ENCODE assay signal across 26 mouse cellular contexts in genomic region chr8:106375957-106376356, GRCm38 (mm10). TPM values are rescaled to one million over a fixed set of nuclear protein-coding genes. Genes with fewer than 3 reads are reported as not detected.
DNase-seq lines count a peak whose midpoint lies in the region; TF ChIP-seq lines count a peak whose summit lies in the region.
"Had no signal": no experiment of that assay in that cellular context is flagged by ENCODE, and none has a peak within 500 bp of the region (broad histone marks: within the 10 kb centered on the region; RNA-seq: fewer than 3 reads in every experiment).

No protein-coding gene starts in this region.

- TF ChIP-seq CTCF in heart, adult 2 months (IDR thresholded peaks at IDR 0.05) = no peak

- no peak for TF ChIP-seq EP300 in heart, adult 2 months (IDR thresholded peaks at IDR 0.05; ENCODE audit: insufficient read depth, low read depth, low read length)

- DNase-seq in adrenal gland, adult (ENCODE audit: inconsistent age in 2 of 2, low spot score in 1 of 2) = peak; percentile 16 to 51
- DNase-seq in adrenal gland, adult 8-10 months = no peak
- DNase-seq in gastrocnemius, adult 18-20 months (ENCODE audit: low spot score) = peak; percentile 39
- DNase-seq in gastrocnemius, postnatal 4 days (ENCODE audit: low spot score in 2 of 2) = no peak
- DNase-seq in heart, embryonic 10.5 days (ENCODE audit: low spot score) = no peak
- DNase-seq in heart, adult 2 months = no peak
- no peak for DNase-seq in right cerebral cortex, adult 2 months (ENCODE audit: low spot score in 2 of 2)
- no peak for DNase-seq in right cerebral cortex, postnatal 4 days
- DNase-seq: cerebellum, adult 11 months; cerebellum, adult 9-11 months; heart, postnatal 10 days; heart, postnatal 36 days; kidney, adult 11 months; kidney, adult 8-10 months had no signal

- no peaks in the 10 kb centered on the region for H3K36me3 ChIP-seq in heart, embryonic 10.5 days
- no peaks in the 10 kb centered on the region; the same call in 1 of the 2 replicates for H3K36me3 ChIP-seq in heart, adult 2 months (ENCODE audit: control insufficient read depth, insufficient read depth, low read length)
- H3K36me3 ChIP-seq: embryonic facial prominence, embryonic 12.5 days; embryonic facial prominence, embryonic 15.5 days; forebrain, embryonic 12.5 days; forebrain, embryonic 15.5 days; heart, embryonic 12.5 days; heart, embryonic 15.5 days; hindbrain, embryonic 10.5 days; hindbrain, embryonic 13.5 days; intestine, embryonic 15.5 days had no signal

- H3K4me1 ChIP-seq in heart, embryonic 10.5 days = peaks cover 28% of the 10 kb centered on the region
- peaks cover 10% of the 10 kb centered on the region for H3K4me1 ChIP-seq in heart, adult 2 months (ENCODE audit: control insufficient read depth, insufficient read depth, low read length)
- H3K4me1 ChIP-seq: embryonic facial prominence, embryonic 12.5 days; forebrain, embryonic 15.5 days had no signal

- no peak overlapping the region for H3K9ac ChIP-seq in heart, adult 2 months (ENCODE audit: low read depth, low read length)
- H3K9ac ChIP-seq: embryonic facial prominence, embryonic 12.5 days; embryonic facial prominence, embryonic 15.5 days; forebrain, embryonic 12.5 days; forebrain, embryonic 15.5 days; heart, embryonic 12.5 days; heart, embryonic 15.5 days; hindbrain, embryonic 13.5 days; intestine, embryonic 15.5 days had no signal

- H3K79me2 ChIP-seq in heart, adult 2 months (replicated peaks; ENCODE audit: control insufficient read depth, insufficient read depth, low read length) = no peaks in the 10 kb centered on the region

- intact Hi-C loops in heart, adult 2 months (cut with DNase I) = no loop called here

- H3K27ac ChIP-seq in heart, embryonic 10.5 days = 0 out of 2 replicates have a peak overlapping the region, but pooled peaks have one; percentile 36
- no peak overlapping the region for H3K27ac ChIP-seq in heart, adult 2 months
- H3K27ac ChIP-seq: embryonic facial prominence, embryonic 12.5 days; embryonic facial prominence, embryonic 15.5 days; forebrain, embryonic 12.5 days; forebrain, embryonic 15.5 days; heart, embryonic 15.5 days; hindbrain, embryonic 10.5 days; intestine, embryonic 15.5 days had no signal

- no peaks in the 10 kb centered on the region for H3K9me3 ChIP-seq in heart, embryonic 10.5 days
- H3K9me3 ChIP-seq: embryonic facial prominence, embryonic 12.5 days; embryonic facial prominence, embryonic 15.5 days; forebrain, embryonic 12.5 days; forebrain, embryonic 15.5 days; heart, embryonic 12.5 days; heart, embryonic 15.5 days; hindbrain, embryonic 10.5 days; hindbrain, embryonic 13.5 days; intestine, embryonic 15.5 days had no signal

- WGBS in heart, embryonic 10.5 days = 65% methylated on average over 7 of the region's 7 CpGs
- whole genome bisulfite sequencing in heart, adult 2 months = 70% methylated on average over 7 of the region's 7 CpGs

- no peaks in the 10 kb centered on the region for H3K27me3 ChIP-seq in heart, embryonic 10.5 days (ENCODE audit: insufficient read depth, poor library complexity, severe bottlenecking)
- no peaks in the 10 kb centered on the region for H3K27me3 ChIP-seq in heart, adult 2 months (ENCODE audit: control insufficient read depth, insufficient read depth, low read length)
- H3K27me3 ChIP-seq: embryonic facial prominence, embryonic 12.5 days; embryonic facial prominence, embryonic 15.5 days; forebrain, embryonic 12.5 days; forebrain, embryonic 15.5 days; heart, embryonic 12.5 days; heart, embryonic 15.5 days; hindbrain, embryonic 13.5 days; intestine, embryonic 15.5 days had no signal

- TF ChIP-seq POLR2A in heart, adult 2 months (IDR thresholded peaks at IDR 0.05; ENCODE audit: insufficient read depth, low read depth, low read length) = no peak

- H3K4me3 ChIP-seq in heart, embryonic 10.5 days = no peak overlapping the region
- H3K4me3 ChIP-seq in heart, adult 2 months = no peak overlapping the region
- H3K4me3 ChIP-seq: embryonic facial prominence, embryonic 12.5 days; embryonic facial prominence, embryonic 15.5 days; erythroblast, embryonic 14.5 days; forebrain, embryonic 12.5 days; forebrain, embryonic 15.5 days; heart, embryonic 12.5 days; heart, embryonic 15.5 days; hindbrain, embryonic 10.5 days; hindbrain, embryonic 13.5 days; intestine, embryonic 15.5 days had no signal

RNA-seq across cellular contexts. Expression of gene Smpd3, which starts 38.2 kb away (rescaled TPM):
- total RNA-seq in adrenal gland, adult 8-10 months (2022) = 10 to 100 TPM in 3 of 4 experiments, 1 to 10 TPM in 1; 8.3 to 13.7 (median 11.4) TPM
- 1 to 10 TPM in 1 of 2 experiments, under 1 TPM in 1; 0.43 to 1.1 TPM for total RNA-seq in gastrocnemius, adult 18-20 months (2021)
- total RNA-seq in gastrocnemius, postnatal 4 days (2021) = 1 to 10 TPM; 1.3 to 2.0 TPM
- 3.8 and 4.4 TPM in 2 replicates for polyA plus RNA-seq in heart, embryonic 10.5 days (2016; fragmentation: Nextera tagmentation; extraction: Ambion mirVana)
- 1 to 10 TPM; 3.1 TPM for total RNA-seq in heart, adult 2 months (2021)
- polyA plus RNA-seq in heart, adult 2 months (2012; rRNA removed) = 2.1 and 2.4 TPM in 2 replicates
- total RNA-seq: granulocyte monocyte progenitor cell, adult 5-6 weeks had no signal
- polyA plus RNA-seq: activated CD4-positive, CD25-positive, alpha-beta regulatory T cell, adult 4 months; erythroblast, embryonic 14.5 days had no signal

RNA-seq across cellular contexts. Expression of gene Zfp90, which starts 39.2 kb away (rescaled TPM):
- total RNA-seq in adrenal gland, adult 8-10 months (2022) = 10 to 100 TPM in 2 of 4 experiments, 1 to 10 TPM in 2; 6.4 to 12.4 (median 8.9) TPM
- under 1 TPM; 0.74 to 0.78 TPM for total RNA-seq in gastrocnemius, adult 18-20 months (2021)
- total RNA-seq in gastrocnemius, postnatal 4 days (2021) = 10 to 100 TPM in 1 of 2 experiments, 1 to 10 TPM in 1; 8.7 to 11.0 TPM
- polyA plus RNA-seq in heart, embryonic 10.5 days (2016; fragmentation: Nextera tagmentation; extraction: Ambion mirVana) = 12.5 and 19.3 TPM in 2 replicates
- 1 to 10 TPM; 2.7 to 3.8 TPM for total RNA-seq in heart, adult 2 months (2021)
- polyA plus RNA-seq in heart, adult 2 months (2012; rRNA removed) = 1.8 and 2.8 TPM in 2 replicates

Comparison
In these comparisons a context has a peak if more than half of its experiments do, and no peak if none do; other contexts are left out.
1. DNase-seq: peak in adrenal gland, adult (2 of 2) and gastrocnemius, adult 18-20 months (single experiment); none in adrenal gland, adult 8-10 months (single experiment), gastrocnemius, postnatal 4 days (0 of 2), heart, embryonic 10.5 days (single experiment), heart, adult 2 months (0 of 2), right cerebral cortex, adult 2 months (0 of 2) and right cerebral cortex, postnatal 4 days (single experiment).